Mouse (Mus musculus): Measurements from ENCODE around the gene Gm10306.

Gene Gm10306

GRCm38 (mm10) chr4:94604452-94605019 lies 48.2 kb downstream of the Gm10306 start:
- in situ Hi-C loops (cut with MboI; ENCODE audit: unreplicated experiment in 2 of 2) = no loop called here

- in situ Hi-C loops (cut with MboI; ENCODE audit: unreplicated experiment in 2 of 2) = no loop called here
Observed at GRCm38 (mm10) chr4:94605591-94605990, 49.2 kb downstream of the Gm10306 start.
